Mouse (Mus musculus) forebrain, embryonic 16.5 days (tissue): ENCODE measurements around the gene Dgkg. TPM values are rescaled to one million over a fixed set of nuclear protein-coding genes. Genes with fewer than 3 reads are reported as not detected.

Source experiments
- ATAC-seq: fragments of 200-750 bp; cut with Nextera tagmentation; 2 replicates; pipeline ENCODE4 v1.8.0; 2017; ENCODE audit warnings: mild to moderate bottlenecking, moderate library complexity
- H3K27ac ChIP-seq: fragments of 300-500 bp; sonication (generic); 2 replicates; pipeline ENCODE4 v1.5.1; 2014; ENCODE audit warnings: low read length, control low read depth
- H3K27me3 ChIP-seq: fragments of 300-500 bp; sonication (generic); replicated peaks from 2 replicates; pipeline ENCODE4 v1.6.1; 2014; ENCODE audit warnings: low read length; ENCODE audit not compliant: control insufficient read depth, insufficient read depth
- H3K36me3 ChIP-seq: fragments of 300-500 bp; sonication (generic); 2 replicates; pipeline ENCODE4 v1.6.1; 2014; ENCODE audit not compliant: control insufficient read depth, insufficient read depth
- H3K4me1 ChIP-seq: fragments of 300-500 bp; sonication (generic); replicated peaks from 2 replicates; pipeline ENCODE4 v1.6.1; 2014; ENCODE audit warnings: low read length; ENCODE audit not compliant: control insufficient read depth, insufficient read depth
- H3K4me2 ChIP-seq: fragments of 300-500 bp; sonication (generic); 2 replicates; pipeline ENCODE4 v1.6.1; 2014; ENCODE audit warnings: mild to moderate bottlenecking, low read length, control low read depth
- H3K4me3 ChIP-seq: fragments of 300-500 bp; sonication (generic); replicated peaks from 2 replicates; pipeline ENCODE4 v1.5.1; 2014; ENCODE audit warnings: mild to moderate bottlenecking, low read length, control low read depth
- H3K9ac ChIP-seq: fragments of 300-500 bp; sonication (generic); replicated peaks from 2 replicates; pipeline ENCODE4 v1.6.1; 2014; ENCODE audit warnings: low read depth, low read length, control low read depth
- H3K9me3 ChIP-seq: fragments of 300-500 bp; sonication (generic); 2 replicates; pipeline ENCODE4 v1.6.1; 2016; ENCODE audit warnings: low read length; ENCODE audit not compliant: control insufficient read depth
- WGBS: fragments of 180-500 bp; shearing (Covaris S2); extraction: QIAGEN DNeasy Blood & Tissue Kit; methylation state at CpG from one replicate; pipeline ENCODE4 v1.1.7; 2014; 5-methylcytosine and 5-hydroxymethylcytosine counted together
- polyA plus RNA-seq: library from polyadenylated mRNA; unstranded; fragments of >200 nt; fragmentation: Nextera tagmentation; extraction: Ambion mirVana; gene quantifications from 2 replicates; pipeline ENCODE4 v1.2.1, GENCODE M21; 2015

Dgkg gene
- polyA plus RNA-seq, 1 experiment from 2014 or later: 6.6 TPM

DNA sequence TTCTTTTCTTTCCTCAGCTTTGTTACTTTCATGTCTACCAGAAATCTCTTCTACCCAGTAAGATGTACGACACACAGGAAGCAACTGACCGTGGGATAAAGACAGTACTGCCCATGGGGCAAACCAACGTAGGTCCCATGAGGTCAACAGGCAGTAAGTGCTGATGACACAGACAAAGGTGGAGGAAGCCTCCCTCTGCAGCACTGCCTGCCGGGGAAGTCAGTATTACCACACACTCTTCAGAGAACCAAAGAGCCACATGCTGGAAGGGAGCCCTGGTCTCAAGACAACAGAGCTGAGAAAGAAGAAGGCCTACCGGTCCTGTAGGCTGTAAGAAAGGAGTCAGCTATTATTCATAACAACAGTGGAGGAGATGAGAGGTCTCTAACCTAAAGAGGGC lies 67.4 kb downstream of the Dgkg start:
- Histone ChIP-seq H3K9me3 (no peaks in the 10 kb centered on the region), H3K27me3 (no peaks in the 10 kb centered on the region), H3K36me3 (no peaks in the 10 kb centered on the region), H3K4me1 (no peaks in the 10 kb centered on the region), H3K4me3 (no peak overlapping the region), H3K9ac (no peak overlapping the region), H3K4me2 (no peak overlapping the region), H3K27ac (no peak overlapping the region)
- 80% methylated on average over 5 of the region's 5 CpGs for WGBS
- ATAC-seq: no peak

GRCm38 (mm10) chr16:22586151-22586836 lies 70.7 kb downstream of the Dgkg start:
- Histone ChIP-seq H3K27ac (no peak overlapping the region), H3K36me3 (no peaks in the 10 kb centered on the region), H3K9ac (no peak overlapping the region), H3K9me3 (no peaks in the 10 kb centered on the region), H3K27me3 (no peaks in the 10 kb centered on the region), H3K4me3 (no peak overlapping the region), H3K4me1 (peaks cover 13% of the 10 kb centered on the region), H3K4me2 (no peak overlapping the region)
- 82% methylated on average over 11 of the region's 11 CpGs for WGBS
- ATAC-seq: no peak

GRCm38 (mm10) chr16:22585523-22585922 lies 71.5 kb downstream of the Dgkg start:
- H3K4me1 ChIP-seq: peaks cover 13% of the 10 kb centered on the region
- H3K36me3 ChIP-seq: no peaks in the 10 kb centered on the region
- H3K9ac ChIP-seq: no peak overlapping the region
- H3K27me3 ChIP-seq: no peaks in the 10 kb centered on the region
- WGBS: 79% methylated on average over 3 of the region's 3 CpGs
- no peak overlapping the region for H3K4me3 ChIP-seq
- H3K9me3 ChIP-seq: no peaks in the 10 kb centered on the region
- H3K27ac ChIP-seq: no peak overlapping the region
- H3K4me2 ChIP-seq: no peak overlapping the region
- ATAC-seq: no peak

DNA sequence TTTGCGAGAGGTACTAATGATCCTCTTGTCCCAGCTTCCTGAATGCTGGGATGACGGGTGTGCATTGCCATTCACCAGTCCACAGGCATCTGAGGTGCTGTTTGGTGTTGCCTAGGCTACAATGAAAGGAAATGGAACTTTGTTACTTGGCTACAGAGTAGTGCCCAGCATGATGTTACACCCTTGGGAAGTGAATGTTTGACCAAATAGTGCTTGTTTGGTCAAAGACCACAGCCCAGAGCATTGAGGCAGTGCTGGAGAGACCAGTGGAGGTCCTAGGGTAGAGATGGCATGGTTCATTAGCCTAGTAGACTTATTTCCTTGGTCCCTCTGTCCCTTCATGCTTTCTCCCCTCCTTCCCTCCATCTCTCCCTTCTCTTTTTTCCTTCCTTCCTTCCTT lies 73.6 kb downstream of the Dgkg start:
- no peaks in the 10 kb centered on the region for H3K36me3 ChIP-seq
- no peaks in the 10 kb centered on the region for H3K9me3 ChIP-seq
- no peak overlapping the region for H3K9ac ChIP-seq
- no peak overlapping the region for H3K4me3 ChIP-seq
- H3K4me1 ChIP-seq: peaks cover 13% of the 10 kb centered on the region
- no peaks in the 10 kb centered on the region for H3K27me3 ChIP-seq
- ATAC-seq: no peak
- H3K4me2 ChIP-seq: no peak overlapping the region
- WGBS: 19% methylated on average over 2 of the region's 2 CpGs
- H3K27ac ChIP-seq: no peak overlapping the region

GRCm38 (mm10) chr16:22582173-22582929 lies 74.7 kb downstream of the Dgkg start:
- Histone ChIP-seq H3K4me1 (peaks cover 13% of the 10 kb centered on the region), H3K4me3 (no peak overlapping the region), H3K27ac (no peak overlapping the region), H3K36me3 (no peaks in the 10 kb centered on the region), H3K4me2 (peak overlapping the region; percentile 33), H3K27me3 (no peaks in the 10 kb centered on the region), H3K9ac (no peak overlapping the region), H3K9me3 (no peaks in the 10 kb centered on the region)
- ATAC-seq: no peak
- WGBS: 27% methylated on average over 11 of the region's 11 CpGs

- ATAC-seq: no peak
- Histone ChIP-seq H3K4me3 (no peak overlapping the region), H3K9ac (no peak overlapping the region), H3K27me3 (no peaks in the 10 kb centered on the region), H3K27ac (no peak overlapping the region), H3K4me1 (peaks cover 13% of the 10 kb centered on the region), H3K36me3 (no peaks in the 10 kb centered on the region), H3K4me2 (no peak overlapping the region), H3K9me3 (no peaks in the 10 kb centered on the region)
- WGBS: 41% methylated on average over 5 of the region's 5 CpGs
These were observed 76.9 kb downstream of the Dgkg start for GRCm38 (mm10) chr16:22580103-22580502.

GRCm38 (mm10) chr16:22578883-22579282 lies 78.1 kb downstream of the Dgkg start:
- Histone ChIP-seq H3K9me3 (no peaks in the 10 kb centered on the region), H3K27ac (no peak overlapping the region), H3K27me3 (no peaks in the 10 kb centered on the region), H3K4me2 (no peak overlapping the region), H3K4me1 (peaks cover 13% of the 10 kb centered on the region), H3K4me3 (no peak overlapping the region), H3K9ac (no peak overlapping the region), H3K36me3 (no peaks in the 10 kb centered on the region)
- no peak for ATAC-seq
- WGBS: 85% methylated on average over 10 of the region's 10 CpGs

- Histone ChIP-seq H3K27me3 (no peaks in the 10 kb centered on the region), H3K4me1 (peaks cover 9% of the 10 kb centered on the region), H3K4me2 (no peak overlapping the region), H3K27ac (no peak overlapping the region), H3K9ac (no peak overlapping the region), H3K36me3 (no peaks in the 10 kb centered on the region), H3K9me3 (no peaks in the 10 kb centered on the region), H3K4me3 (no peak overlapping the region)
- ATAC-seq: no peak
- WGBS: 56% methylated on average over 8 of the region's 8 CpGs
These were observed 79.4 kb downstream of the Dgkg start for GRCm38 (mm10) chr16:22577656-22578055.

DNA sequence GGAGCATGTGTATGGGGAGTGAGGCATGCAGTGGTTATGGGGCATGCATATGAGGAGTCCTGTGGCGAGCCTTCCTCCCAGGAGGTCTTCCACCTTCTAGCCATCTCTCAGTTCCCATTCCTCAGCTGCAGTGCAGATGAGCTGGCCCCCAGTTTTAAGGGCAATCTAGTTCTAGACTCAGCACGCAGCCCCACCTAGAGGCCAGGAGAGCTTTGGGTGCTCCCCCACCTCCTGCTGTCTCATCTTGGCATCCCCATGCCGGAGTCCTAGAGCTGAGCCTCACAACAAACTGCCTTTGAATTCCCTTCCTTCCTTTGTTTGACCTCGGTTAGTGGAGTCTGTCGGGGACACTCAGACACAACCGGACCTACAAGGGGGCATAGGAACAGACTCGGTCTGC lies 82.9 kb downstream of the Dgkg start:
- H3K36me3 ChIP-seq: no peaks in the 10 kb centered on the region
- no peak overlapping the region for H3K4me3 ChIP-seq
- no peaks in the 10 kb centered on the region for H3K9me3 ChIP-seq
- no peaks in the 10 kb centered on the region for H3K27me3 ChIP-seq
- H3K9ac ChIP-seq: no peak overlapping the region
- H3K27ac ChIP-seq: no peak overlapping the region
- no peak for ATAC-seq
- no peaks in the 10 kb centered on the region for H3K4me1 ChIP-seq
- WGBS: 74% methylated on average over 7 of the region's 7 CpGs
- H3K4me2 ChIP-seq: no peak overlapping the region
